Mouse (Mus musculus) A20 (cell line): ENCODE results near the gene Tex21.
"Not testable (repeated sequence)": the region's sequence is repeated elsewhere in the genome, so short reads cannot be mapped to it uniquely, and the experiment has no call there.

Experiments
- DNase-seq: peaks from one replicate; pipeline ENCODE4 v3.0.0-alpha.2; 2011; ENCODE audit warnings: low read depth, low spot score

The Tex21 gene

GRCm38 (mm10) chr12:76195912-76196708 lies 50.4 kb downstream of the Tex21 start:
- peak; percentile 93 for DNase-seq

DNA sequence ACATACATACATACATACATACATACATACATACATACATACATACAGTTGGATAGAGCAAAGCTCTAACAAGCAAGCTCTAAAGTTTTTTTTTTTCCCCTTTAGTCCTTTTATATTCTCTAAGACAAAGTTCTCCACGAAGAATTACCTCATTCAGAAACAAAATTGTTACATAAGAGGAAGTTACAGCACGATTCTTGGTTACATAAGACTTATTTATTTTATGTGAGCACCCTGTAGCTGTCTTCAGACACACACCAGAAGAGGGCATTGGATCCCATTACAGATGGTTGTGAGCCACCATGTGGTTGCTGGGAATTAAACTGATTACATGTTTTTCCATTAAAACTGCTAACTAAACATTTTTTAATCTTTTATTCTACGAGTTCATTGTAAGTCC lies 52.0 kb downstream of the Tex21 start:
- peak; percentile 31 for DNase-seq

- DNase-seq, result peak; percentile 72
Observed at GRCm38 (mm10) chr12:76190940-76191339, 55.6 kb downstream of the Tex21 start.

GRCm38 (mm10) chr12:76187849-76188248 lies 58.7 kb downstream of the Tex21 start:
- DNase-seq, result peak; percentile 37

DNA sequence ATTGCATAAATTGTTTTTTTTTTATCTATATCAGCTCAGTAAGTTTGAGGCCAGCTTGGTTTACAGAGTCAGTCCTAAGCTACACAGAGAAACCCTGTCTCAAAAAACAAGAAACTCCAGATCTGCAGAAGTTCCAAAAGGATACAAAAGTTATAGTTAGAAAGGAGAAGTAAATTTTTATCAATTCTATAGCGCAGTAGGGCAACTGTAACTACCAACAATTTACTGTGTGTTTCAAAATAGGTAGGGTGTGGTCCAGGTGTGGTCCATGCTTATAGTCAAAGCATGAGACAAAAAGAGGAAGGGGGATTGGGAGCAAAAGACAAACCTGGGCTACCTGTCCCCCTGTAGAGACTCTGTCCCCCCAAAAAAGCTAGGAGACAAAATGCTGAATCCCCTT lies 60.1 kb downstream of the Tex21 start:
- no peak for DNase-seq

DNA sequence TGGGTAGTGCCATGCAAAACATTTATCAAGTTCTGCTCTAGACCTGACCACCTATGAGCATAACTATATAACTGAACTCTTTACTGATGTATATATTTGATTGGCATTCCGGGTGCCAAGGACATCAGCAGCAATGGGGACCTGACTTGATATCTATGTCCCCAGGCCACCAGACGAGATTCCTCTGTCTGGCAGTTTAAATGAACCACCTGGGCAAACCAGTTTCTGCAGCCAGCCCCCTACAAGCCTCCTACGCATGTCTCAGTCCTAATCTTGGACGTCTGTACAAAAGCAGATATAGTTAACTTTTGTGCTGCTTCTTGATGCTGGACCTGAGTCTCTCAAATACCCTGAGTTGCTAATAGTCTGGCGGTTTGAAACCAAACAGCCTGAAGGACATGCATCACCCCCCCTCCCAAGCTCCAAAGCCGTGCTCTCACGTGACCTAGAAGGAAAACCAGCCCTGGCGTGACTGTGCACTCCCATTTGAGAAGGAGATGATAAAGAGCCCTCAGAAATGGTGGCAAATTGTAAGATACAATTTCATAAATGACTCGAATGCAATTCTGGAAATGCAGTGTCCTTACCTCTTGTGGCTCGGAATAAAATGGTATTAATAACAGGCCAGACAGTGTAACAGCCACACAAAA lies 61.3 kb downstream of the Tex21 start:
- no peak for DNase-seq

DNA sequence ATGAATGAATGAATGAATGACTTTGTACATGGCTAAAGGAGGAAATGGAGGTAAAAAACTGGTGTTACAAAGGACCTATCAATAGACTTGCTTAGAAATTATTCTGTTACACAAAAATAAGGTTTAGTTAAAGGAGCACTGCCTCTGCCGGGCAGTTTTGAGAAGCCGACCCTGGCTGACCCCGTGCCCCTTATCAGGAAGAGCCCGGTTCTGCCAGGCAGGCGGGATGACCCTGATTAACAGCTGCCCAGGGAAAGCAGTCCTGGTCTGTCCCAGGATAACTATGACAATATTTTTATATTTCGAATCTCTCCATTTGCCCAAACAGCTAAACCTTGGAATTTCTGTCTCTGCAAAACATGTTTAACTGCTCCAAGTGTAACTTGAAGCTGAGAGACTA lies 62.3 kb downstream of the Tex21 start:
- no peak for DNase-seq

- DNase-seq, result no peak
Observed at GRCm38 (mm10) chr12:76182831-76183230, 63.7 kb downstream of the Tex21 start.

- DNase-seq, result no peak
Observed at GRCm38 (mm10) chr12:76181471-76181870, 65.1 kb downstream of the Tex21 start.

DNA sequence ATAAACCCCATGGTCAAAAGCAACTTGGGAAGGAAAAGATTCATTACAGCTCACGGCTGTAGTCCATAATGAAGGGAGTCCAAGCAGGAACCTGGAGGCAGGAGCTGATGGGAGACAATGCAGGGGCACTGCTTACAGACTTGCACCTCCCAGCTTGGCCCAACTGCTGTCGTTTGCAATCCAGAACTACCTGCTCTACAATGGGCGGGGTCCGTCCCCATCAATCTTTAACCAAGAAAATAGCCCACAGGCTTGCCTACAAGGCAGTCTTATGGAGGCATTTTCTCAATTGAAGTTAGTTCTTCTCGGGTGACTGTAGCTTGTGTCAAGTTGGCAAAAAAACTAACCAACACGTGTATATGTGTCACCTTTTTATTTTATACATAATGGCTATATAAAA lies 66.1 kb downstream of the Tex21 start:
- DNase-seq, result no peak

- no peak for DNase-seq
Observed at GRCm38 (mm10) chr12:76179527-76179926, 67.0 kb downstream of the Tex21 start.

DNA sequence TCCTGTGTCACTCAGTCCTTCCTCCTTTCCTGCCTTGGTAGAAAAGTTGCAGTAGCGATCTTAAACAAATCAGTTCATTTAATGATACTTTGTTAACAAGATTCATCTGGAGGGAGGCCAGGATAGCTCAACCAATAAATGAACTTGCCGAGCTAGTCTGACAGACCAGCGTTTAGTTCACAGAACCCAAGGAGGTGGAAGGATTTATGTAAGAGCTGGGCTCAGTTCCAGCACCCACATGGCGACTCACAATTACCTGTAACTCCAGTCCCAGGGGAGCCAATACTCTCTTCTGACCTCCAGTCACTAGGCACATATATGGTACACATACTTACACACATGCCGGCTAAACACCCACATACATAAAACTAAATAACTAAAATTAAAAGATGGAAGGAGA lies 67.5 kb downstream of the Tex21 start:
- no peak for DNase-seq

GRCm38 (mm10) chr12:76177864-76178518 lies 68.6 kb downstream of the Tex21 start:
- DNase-seq, result peak; percentile 53

- DNase-seq, result no peak
Observed at GRCm38 (mm10) chr12:76177000-76177863, 69.3 kb downstream of the Tex21 start, which contains the start of gene Esr2. Gene Esr2 (minus strand): TSS chr12:76177259.

GRCm38 (mm10) chr12:76165641-76166040 lies 80.9 kb downstream of the Tex21 start:
- no peak for DNase-seq

DNA sequence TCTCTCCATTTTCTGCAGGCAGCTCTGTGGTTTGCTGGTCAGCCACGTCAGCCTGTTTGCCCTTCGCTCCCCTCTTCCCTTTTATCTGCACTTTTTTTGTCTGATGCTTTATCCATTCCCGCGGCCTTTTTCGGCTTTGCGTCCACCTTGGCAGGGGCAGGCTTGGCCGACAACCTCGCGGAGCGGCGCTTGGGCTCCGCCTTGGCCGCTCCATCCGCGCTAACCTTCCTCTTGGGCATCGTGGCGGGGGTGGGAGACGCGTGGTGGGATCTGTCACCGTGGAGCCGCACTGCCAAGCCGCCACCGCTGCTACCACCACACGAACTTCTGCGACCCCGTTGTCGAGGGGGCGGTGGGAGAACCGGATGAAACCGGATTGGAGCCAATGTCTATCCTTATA lies 94.2 kb downstream of the Tex21 start:
- not testable (repeated sequence) for DNase-seq
